Mouse (Mus musculus) regulatory T cell (primary cell): ENCODE data around the gene Tnni1.

ENCODE experiments used
- in situ Hi-C: fragments of 300-600 bp; cut with MboI, MseI; formaldehyde crosslinking; loops from one replicate; pipeline ENCODE4 v1.15.1; 2025; ENCODE audit warnings: high pct_unique_total_duplicates

The Tnni1 gene

DNA sequence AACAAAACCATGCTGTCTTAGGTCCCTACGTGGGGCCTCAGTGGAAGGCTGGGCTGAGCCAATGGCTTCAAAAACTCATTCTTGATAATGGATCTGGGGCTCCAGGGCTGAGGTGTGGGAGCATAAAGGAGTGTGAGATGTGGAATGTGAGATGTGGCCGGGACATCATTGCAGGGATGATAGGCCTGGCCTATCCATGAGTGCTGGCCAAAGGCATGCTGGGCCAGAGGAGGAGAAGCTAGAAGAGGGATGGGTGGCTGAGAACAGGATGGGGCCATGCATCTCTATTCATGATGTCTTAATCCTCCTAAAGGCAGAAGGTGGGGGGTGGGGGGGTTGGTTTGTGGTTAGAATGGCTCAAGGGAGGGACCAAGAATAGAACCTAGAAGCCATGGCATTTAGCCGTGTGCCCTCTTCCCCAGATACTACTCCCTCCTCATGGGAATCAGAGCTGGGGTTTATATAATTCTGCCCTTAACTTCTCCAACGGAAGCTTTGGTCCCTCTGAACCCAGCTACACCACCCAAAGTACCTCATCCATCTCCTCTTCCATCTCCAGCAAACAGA lies 11.8 kb upstream of the Tnni1 start:
- in situ Hi-C loops = no loop called here

DNA sequence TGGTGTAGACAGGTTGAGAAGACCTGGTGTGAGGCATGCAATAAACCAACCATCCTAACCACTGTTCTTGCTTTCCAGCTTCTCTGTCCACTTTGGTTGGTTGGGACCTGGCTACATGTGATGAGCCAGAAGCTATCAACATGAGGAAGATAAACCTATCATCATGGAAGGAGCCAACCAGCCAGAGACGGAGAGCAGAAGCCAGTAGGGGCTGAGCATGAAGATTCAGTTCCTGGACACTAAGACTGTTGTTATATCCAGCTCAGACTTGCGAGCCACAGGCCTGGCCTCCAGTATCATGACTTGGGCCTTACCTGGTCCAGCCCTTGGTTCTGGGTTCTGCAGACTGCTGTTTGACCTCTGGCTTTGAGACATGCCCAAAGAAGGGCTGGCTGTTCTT lies 10.8 kb upstream of the Tnni1 start:
- in situ Hi-C loops = no loop called here

DNA sequence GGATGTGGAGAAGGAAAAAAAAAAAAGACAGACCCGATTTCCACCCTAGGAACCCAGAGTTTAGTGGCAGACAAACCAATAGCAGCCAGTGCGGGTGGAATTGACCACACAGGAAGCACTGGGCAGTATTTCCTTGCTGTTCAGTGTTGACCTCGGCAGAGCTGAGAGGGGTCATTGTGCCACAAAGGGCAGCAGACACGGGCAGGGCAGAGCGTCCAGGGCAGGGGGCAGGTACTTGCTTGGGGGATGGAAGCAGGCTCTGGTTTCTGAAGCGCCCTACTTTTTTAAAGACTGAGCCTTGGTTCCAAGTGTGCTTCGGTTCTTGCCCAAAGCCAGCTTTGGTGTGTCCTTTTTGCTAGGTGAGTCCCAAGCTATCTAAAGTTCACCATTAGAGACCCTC lies 9.0 kb upstream of the Tnni1 start:
- in situ Hi-C loops = no loop called here

DNA sequence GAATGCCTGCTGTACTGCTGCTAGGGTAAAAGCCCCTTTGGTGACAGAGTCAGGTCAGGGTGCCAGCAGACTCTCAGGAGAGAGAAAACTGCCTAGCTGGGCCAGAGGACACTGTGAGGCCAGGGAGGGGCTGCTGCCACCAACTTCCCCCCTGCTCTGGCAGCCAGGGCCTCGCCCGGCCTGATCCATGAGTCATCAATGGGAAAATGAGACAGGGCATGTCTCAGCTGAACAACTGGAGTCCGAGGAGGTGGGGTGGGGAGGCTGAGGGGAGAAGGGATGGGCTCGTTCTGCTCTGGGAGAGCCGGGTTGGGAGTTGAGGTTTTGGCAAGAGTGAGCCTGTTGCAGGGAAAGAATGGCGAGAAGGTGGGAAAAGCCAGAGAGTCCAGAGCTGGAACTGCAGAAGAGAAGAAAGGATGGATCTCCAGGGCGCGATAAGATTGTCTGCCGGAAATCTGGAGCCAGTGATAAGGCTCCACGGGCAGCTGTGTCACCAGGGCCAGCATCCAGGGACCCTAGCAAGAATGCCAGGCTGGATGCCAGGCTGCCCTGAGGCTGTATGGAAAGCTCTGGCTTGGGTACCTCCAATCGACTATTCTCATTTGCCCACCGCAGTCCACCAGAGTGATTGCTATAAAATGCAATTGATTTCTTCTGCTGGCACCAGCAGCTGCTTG lies 8.2 kb upstream of the Tnni1 start:
- in situ Hi-C loops = no loop called here

DNA sequence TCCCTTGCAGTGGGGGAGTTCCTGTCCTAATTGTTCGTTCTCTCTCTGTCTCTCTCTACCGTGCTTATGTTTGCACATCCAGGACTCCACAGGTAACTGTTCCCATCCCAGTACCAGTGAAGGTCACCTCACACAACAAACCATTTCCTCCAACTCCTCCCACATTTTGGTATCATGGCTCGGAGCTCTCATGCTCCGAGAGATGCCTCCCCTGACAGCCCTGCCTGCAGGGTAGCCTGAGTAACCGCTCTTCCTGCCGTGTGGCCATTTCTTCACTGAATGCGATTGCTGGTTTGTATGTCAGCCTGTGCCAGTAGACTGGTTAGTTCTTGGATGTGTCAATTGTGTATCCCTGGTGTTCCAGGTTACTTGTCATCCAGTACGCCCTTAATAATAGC lies 7.7 kb upstream of the Tnni1 start:
- in situ Hi-C loops = no loop called here

DNA sequence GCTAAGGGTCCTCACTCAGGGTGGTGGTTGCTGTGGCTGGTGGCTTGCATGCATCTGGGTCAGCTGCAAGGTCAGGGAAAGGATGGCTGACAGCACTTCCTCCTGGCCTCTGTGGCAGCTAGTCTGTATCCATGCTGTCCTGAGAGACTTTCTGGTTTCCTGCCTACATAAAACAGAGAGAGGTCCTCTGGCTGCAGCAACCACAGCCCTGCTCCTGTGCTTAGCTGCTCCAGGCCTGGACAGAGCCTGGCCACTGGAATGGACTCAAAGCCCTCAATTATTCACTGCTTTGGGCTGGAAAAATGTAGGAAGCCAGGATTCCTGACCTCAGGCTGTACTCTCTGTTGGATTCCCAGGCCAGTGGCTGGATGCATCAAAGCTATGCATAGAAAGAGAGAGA lies 2.6 kb upstream of the Tnni1 start:
- in situ Hi-C loops = no loop called here

DNA sequence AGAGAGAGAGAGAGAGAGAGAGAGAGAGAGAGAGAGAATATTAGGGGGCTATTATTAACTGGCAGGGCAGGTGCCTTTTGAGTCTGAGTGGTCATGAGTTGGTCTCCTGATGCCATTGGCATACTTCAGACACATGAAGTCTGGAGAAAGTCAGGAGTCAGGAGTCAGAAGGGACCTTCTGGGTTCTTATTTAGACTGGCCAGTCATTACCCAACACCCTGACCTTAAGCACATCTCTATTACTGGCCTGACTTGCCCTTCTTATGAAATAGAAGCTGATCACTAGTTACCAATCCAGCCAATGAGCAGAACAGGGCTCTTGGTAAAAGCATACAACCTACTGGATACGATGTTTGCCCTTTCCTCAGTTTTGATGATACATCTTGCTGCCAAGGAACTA lies 2.2 kb upstream of the Tnni1 start:
- in situ Hi-C loops = no loop called here

DNA sequence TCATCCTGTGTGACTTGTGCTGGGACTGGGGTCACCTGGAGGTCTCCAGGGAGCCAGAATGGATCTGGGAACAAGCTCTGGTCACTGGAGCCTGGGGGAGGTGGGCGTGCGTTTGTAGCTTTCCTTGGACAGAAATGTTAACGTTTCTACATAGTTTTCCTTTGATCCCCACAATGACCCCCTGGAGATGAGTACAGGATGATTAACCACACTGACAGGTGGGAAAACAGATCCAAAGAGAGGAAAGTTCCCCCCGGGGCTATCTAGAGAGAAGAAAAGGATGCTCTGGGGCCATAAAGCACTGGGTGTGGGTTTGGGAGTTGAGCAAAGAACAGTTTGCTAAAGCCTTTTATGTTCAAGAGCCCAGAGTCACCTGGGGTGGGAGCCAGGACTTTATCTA lies 1.4 kb downstream of the Tnni1 start:
- in situ Hi-C loops = loop anchor here (5.0 kb wide), 1 partner anchor 58 kb away; the partner anchor contains the start of gene Csrp1

DNA sequence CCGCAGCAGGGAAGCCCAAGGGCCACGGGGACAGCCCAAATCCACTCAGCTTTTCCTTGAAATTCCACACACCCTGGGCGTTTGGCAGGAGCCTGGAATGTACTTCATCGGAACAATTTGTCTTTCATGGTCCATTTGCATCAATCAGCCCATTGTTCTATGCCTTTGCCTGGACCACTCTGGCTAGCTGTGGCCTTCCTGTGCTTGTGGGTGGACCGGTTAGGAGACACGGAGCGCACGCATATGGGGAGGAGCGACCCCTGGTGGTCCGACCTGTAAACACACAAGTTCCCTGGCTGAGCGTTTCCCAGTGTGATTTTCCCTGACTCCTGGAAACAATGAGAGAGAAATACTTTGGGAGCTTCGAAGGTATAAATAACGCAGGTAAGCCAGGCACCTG lies 2.0 kb downstream of the Tnni1 start:
- in situ Hi-C loops = loop anchor here (5.0 kb wide), 1 partner anchor 59 kb away; the partner anchor contains the start of gene Csrp1

DNA sequence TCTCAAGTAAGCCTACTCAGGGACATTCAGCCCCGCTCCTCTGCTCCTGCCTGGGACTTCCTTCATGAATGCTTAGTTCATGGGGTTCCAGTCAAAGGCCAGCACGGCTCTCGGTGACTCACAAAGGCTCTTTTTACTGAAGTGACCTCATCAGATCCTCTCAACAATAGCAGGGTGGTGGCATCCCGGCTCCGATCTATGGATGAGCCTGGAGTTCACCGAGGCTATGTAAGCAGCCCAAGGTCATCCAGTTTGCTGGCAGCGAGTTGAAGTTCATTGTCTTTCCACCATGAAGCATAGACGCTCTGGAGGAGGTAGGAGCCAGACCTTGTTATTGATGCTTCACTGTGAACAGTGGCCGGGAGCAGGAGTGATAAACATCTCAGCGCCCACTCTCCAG lies 3.6 kb downstream of the Tnni1 start:
- in situ Hi-C loops = loop anchor here (5.0 kb wide), 1 partner anchor 61 kb away; the partner anchor contains the start of gene Csrp1

DNA sequence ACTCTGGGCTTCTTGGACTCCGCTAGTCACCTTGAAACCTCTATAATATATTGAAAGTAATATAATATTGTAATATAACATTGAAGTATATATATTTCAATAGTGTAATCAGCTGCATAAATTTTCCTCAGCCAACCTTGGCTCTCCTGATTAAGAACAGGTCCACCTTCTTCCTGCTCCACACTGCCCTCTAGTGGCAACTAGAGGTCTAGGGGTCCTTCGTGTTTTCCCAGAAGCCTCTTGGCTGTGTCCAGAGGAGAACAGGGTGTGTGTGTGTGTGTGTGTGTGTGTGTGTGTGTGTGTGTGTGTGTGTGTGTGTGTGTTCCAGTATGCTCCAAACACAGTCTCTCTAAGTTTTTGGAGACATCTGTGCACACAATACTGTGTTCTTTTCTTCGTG lies 8.6 kb downstream of the Tnni1 start:
- in situ Hi-C loops = loop anchor here (5.0 kb wide), 1 partner anchor 45 kb away; no protein-coding TSS in a partner anchor

DNA sequence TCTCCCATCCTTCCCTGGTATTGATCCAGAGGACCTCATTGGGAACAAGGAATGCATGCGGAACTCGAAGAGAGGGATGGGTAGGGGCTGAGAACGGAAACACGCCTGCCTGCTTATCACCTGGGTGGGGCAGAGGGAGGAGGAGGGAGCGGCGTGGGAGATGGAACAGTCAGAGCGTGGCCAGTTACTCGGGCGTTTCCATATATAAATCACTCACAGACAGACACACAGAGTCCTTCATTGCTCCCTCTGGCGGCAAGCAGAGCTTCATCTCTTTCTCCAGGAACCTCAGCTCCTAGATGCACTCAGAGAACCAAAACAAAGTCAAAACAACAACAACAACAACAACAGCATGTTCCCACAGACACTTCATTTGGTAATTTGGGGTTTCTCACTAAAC lies 9.5 kb downstream of the Tnni1 start:
- in situ Hi-C loops = loop anchor here (5.0 kb wide), 1 partner anchor 44 kb away; no protein-coding TSS in a partner anchor

DNA sequence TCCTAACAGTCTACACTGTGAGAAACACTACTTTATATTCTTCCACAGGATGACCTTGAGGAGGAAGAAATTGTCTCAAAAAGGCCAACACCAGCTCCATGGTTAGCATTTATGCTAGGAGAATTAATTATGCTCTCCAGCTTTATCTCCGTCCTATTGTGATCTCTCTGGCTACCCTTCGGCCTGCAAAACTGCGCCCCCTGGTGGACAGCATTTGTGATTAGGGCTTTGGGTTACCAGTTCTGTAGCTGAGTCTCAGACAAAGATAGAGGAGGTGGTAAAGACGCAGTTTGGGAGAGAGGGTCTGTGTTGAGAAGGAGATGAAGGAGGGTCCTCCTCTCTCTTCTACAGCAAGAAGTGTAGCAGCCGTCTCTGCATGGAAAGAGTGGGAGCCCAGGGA lies 10.6 kb downstream of the Tnni1 start:
- in situ Hi-C loops = loop anchor here (5.0 kb wide), 1 partner anchor 42 kb away; no protein-coding TSS in a partner anchor

DNA sequence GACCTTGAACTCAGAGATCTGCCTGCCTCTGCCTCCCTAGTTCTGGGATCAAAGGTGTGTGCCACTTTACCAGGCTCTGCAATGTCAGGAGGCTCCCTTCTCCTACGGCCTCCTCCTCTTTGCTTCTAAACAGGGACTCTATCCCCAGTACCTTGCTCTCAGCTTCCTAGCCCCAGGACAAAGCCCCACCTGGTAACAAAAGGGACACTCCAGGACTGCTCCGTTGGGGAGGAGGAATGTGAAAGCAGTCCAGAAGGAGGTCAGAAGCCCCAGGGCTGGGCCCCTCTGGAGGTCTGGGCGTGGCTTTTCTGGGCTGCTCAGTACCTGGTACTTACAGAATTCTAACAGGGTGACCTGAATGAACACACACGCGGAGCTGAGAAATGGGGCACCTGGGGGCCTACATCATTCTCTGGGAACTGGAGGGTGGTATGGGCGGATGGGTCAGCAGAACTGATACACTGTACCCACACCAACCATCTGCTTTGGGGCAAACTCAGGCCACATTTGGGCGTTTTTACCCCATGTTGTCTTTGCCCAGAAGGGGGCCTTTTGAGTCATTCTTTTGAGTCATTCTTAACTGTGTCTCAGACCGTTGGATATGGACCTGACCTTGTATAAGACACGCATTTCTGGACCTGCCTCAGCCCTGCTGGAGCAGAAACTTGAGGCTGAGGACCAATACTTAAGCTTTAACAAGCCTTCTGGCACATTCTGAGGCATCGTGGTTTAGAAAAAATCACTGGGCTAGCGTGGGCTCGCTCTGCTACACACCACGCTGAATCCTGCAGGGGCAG lies 13.1 kb downstream of the Tnni1 start:
- in situ Hi-C loops = no loop called here

DNA sequence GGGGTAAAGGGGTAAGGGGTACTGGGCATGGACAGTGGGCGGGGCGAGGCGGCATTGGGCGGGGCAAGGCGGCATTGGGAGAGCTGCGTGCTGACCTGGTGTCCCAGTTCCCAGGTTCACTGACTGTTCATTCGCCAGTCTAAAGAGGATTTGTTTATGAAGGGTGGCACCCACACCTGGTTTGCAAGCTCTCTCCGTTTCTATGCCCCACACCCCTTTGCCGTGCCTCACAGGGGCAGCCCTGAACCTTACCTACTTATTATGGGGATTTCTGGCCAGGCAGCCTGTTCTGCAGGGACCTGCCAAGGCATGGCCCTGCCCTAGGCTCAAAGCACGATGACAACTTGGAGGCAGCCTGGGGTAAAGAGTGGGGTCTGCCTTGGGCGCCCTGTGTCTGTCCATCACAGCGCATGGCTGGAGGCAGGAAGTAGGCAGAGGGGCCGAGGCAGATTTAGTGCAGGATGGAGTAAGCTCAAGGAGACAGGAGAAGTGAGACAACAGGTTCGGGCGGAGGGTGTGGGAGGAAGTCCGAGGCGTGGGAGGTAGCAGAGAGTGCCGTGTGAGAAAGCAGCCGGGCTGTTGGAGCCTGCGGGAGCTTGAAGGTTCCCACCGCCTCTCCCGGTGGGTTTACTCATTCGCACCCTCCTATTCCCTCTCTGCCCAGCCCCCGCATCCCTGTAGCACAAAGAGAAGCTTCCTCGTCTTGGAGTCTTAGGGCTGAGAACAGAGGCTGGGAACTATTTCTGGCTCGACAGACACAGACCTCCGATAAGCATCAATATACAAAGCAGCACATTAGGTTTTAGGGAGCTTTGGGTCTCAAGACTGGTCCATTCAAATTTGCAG lies 14.4 kb downstream of the Tnni1 start:
- in situ Hi-C loops = no loop called here

DNA sequence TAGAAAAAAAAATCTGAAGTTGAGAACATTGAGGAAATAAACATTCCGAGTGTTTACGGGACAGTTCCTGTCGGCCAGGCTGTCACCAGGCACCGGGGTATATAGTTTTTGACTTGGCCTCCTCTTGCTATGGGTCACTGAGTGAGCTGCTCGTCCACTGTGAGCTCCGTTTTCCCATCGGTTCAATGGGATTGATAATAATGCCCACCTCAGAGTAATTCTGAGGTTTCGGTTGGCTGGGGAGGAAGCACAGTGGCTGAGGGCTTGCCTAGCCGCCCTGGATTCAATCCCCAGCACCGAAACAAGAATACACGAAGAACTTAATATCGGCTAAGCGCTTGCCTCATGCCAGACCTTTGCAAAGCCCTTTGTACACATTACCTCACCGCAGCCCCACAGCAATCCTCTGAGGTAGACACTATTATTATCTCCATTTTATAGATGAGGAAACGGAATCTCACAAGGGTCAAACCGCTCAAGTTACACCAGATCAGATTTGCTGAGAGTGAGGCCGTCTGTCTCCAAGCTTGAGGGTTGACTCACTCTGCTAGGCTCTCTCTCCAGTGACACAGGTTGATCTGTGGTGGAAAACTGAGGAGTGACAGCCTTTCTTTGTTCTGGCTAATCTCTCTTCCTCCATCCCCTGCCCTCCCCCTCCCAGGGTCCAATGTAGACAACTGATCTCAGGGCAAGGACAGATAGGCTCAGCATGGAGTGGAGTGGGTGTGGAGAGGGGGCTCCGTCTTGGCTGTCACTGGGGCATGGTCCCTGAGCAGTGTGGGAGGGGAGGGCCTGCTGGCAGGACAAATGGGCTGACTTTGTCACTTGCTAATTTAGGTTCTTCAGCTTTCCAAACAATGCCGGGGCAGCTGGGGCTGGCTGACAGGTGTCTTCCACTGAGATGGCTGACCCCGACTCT lies 15.2 kb downstream of the Tnni1 start:
- in situ Hi-C loops = no loop called here

DNA sequence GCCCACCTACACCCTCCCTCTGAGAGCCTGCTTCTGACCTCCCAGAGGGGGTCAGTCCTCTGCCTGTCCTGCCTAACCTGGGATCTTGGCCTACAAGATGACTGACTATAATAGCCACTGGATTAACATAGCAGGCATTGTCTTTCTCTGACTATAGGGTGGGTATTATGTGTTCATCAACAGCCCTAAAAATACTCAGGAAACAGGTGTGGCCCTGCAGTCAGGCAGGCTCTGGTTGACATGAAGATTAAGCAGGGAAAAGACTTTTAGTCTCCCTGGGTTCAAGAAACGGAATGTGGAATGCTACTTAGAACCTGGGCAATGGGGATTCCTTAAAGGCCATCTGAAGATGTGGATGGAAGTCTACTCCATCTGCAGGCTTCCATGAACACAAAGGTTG lies 19.3 kb downstream of the Tnni1 start:
- in situ Hi-C loops = no loop called here

DNA sequence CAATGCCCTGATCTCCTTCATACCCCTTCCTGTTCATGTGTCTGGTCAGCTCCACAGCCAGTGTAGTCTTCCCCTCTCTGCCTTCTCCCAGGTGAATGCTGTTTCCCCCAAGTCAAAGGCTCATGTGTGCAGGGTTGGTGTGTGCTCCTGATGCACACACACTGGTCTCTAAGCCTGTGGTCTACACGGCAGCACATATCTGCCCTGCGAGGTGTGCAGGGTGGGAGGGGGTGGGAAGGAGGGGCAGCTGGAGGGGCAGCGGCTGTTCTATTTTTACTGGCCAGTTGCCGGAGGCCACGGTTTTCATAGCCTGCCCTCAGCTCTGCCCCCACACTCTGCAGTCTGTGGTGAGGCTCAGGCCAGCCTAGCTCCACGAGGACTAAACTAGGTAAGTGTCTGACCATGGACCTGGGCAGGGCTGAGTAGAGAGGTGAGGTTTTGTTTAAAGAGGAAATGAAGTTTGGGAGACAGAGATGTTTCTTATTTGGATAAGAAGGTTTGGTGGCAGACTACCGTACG lies 19.9 kb downstream of the Tnni1 start:
- in situ Hi-C loops = no loop called here

DNA sequence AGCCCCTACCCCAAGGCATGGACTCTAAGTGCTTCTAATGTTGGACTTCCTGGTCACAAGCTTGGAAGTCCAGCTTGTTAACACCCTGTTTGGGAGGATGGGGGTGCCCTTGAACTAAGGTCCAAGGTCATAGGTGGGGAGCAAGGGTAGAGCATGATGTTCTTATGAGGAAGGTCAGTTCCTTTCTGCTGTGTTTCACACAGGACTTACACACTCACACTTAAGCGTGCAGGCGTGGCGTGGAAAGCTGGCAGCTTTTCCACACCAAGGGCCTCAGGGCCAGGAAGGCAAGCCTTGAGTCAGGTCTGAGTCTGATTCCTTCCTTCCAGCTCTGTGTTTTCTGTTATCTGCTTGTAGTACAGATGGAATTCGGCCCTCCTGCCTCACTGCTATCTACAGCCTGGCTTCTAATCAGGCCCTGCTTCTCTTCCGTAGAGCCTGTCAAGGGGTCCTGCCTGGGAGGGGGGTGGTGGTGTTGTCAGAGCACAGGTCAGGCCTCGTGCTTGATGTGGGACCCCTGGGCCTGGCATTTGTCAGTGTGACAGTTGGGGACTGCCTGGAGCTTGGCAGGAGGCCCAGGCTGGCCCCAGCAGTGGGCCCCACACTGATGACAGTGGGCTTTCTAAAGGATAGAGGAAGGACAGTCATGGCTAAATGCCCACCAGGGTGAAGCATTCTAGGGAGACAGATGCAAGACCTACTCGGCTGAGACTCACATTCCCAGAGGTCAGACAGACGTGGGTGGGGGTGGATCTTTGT lies 21.1 kb downstream of the Tnni1 start:
- in situ Hi-C loops = loop anchor here (25.0 kb wide), 1 partner anchor 1738 kb away; no protein-coding TSS in a partner anchor
